Mouse (Mus musculus): ENCODE results near the gene Bhmt2.

Gene Bhmt2

DNA sequence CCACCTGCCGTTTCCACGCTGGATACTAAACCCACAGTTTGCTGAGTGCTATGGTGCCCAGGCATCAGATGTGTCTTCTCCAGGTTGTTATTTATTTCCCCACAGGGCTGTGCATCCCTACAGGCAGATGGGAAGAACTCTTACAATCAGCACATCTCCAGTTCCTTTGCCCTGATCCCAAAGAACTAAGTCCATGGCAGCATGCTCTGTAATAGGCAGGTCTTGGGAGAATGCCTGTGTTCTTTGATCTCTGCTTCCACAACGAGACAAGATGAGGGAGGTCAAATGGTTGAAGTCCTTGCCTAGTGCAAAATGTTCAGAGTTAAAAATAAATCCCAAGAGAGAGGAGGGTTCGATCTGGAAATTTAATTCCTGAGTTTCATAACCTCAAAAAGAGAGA, 34.5 kb downstream of the Bhmt2 start:
- no peak for DNase-seq (ENCODE audit: low spot score)

DNA sequence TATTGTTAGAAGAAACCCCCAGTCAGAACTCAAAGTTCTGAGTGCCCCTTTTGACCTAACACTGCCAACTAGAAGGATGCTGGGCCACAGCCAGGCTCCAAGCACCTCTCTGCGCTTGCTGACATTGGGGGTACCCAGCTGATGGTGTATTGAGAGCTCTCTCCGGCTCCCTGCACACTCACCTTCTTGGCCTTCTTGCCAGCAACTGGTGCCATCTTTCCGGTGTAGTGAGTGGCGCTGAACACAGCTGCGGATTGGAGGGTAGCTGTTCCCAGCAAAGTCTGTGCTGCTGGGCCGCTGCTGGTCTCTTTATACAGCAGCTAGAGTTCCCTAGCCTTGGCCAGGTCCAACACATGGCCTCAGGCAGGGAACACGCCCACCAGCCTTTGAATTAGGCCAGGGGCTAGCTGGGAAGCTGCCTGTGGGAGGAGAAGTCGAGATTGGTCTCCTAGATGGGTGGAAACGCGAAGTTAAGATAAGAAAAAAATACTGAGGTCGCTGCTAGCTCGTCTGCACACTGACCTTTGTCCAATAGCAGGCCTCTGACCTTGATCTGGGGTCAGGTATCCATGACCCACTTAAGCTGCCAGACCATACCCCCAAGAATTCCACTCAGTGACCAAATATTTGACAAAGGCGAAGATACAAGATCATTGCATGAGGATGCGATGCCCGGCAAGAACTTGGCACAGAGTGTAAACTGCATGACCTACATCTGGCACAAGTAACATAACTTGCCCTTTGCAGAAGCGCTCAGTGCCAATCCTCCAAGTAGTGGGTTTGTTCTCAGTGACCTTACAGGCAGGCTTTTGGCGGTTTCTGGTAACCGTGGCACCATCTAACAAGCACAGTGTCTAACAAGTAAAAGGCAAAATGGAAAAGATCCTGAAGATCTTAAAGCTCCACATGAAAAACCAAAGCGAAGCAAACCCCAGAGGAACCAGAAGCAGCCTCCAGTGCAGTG, 36.5 kb downstream of the Bhmt2 start, which contains the start of gene Bhmt:
Gene Bhmt (minus strand): TSS at position 680 of the 964 bp plus-strand sequence.
- DNase-seq (ENCODE audit: low spot score) = no peak

DNA sequence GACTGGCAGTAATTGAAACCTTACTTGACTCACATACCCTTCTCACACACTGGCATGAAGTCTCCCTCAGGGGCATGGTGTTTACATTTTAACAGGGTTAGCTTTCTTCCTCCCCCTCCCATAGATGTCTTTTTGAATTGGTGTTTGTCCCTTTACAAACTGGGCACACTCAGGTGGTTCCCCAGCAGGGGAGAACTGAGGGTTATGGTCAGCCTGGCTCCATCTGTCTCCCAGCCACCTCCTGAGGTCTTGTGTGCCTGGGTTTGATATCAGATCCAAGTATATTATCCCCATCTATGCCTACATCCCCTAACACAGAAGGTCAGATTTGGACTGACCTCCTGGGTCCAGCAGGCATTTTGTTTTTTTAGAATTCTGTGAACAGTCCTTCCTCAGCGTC, 37.5 kb downstream of the Bhmt2 start:
- no peak for DNase-seq (ENCODE audit: low spot score)

GRCm38 (mm10) chr13:93632927-93633326, 41.2 kb downstream of the Bhmt2 start:
- DNase-seq (ENCODE audit: low spot score) = no peak

- no peak for DNase-seq (ENCODE audit: low spot score)
Measured at GRCm38 (mm10) chr13:93630941-93631705, 43.0 kb downstream of the Bhmt2 start.

- no peak for DNase-seq (ENCODE audit: low spot score)
Measured at GRCm38 (mm10) chr13:93628861-93629260, 45.2 kb downstream of the Bhmt2 start.

DNA sequence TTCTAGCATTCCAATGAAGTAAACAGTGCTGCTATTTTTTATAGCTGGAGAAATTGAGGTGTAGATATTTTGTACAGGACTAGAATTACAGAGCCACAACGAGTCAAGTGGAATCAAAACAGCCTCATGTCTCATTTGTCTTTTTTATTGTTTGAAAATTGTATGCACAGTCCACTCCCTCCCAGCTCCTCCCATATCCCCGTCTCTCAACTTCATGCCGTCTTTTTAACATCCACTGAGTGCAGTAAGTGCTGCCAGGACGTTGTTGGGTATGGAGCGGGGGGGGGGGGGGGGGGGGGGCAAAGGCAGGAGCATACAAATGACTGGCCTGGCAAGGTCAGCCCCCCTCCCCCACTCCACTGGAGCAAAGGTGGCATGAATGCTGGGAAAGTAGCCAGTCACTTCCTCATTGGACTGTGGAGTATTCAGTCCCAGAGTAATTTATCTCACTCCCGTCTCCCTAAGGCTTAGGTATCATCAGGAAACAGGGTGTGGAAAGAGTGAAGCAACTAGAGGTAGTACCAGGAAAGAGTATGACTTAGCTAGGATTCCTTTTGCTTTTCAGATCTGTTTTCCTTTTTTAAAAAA, 59.6 kb downstream of the Bhmt2 start:
- DNase-seq (ENCODE audit: low spot score) = no peak

- DNase-seq (ENCODE audit: low spot score) = no peak
Measured at GRCm38 (mm10) chr13:93613771-93614170, 60.3 kb downstream of the Bhmt2 start.

- DNase-seq (ENCODE audit: low spot score) = peak; percentile 76
Measured at GRCm38 (mm10) chr13:93612660-93613607, 61.2 kb downstream of the Bhmt2 start.

DNA sequence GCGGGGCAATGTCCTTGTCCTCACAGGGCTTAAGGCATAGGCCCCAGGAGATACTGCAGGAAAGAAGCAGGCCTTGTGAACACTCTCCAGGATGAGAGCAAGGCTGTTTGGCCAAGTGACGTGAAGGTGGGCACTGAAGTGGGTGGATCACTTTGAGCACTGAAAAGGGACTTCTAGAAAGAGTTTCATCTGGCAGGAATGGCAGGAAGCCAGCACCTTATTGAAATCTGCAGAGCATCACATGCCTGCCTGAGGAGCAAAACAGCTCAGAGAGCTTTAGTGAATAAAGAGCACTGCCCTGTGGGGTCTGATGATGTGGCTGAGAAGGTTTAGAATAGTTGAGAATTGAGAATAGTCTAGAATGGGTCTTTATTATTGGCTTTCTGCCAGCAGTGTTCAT, 65.6 kb downstream of the Bhmt2 start:
- no peak for DNase-seq (ENCODE audit: low spot score)

GRCm38 (mm10) chr13:93607701-93608100, 66.4 kb downstream of the Bhmt2 start:
- no peak for DNase-seq (ENCODE audit: low spot score)

- no peak for DNase-seq (ENCODE audit: low spot score)
Measured at GRCm38 (mm10) chr13:93606868-93607578, 67.1 kb downstream of the Bhmt2 start.
